Comparison of ENCODE assay signal across 7 mouse cellular contexts in genomic region chr5:143254487-143255130, GRCm38 (mm10). TPM values are rescaled to one million over a fixed set of nuclear protein-coding genes. Genes with fewer than 3 reads are reported as not detected.
DNase-seq lines count a peak whose midpoint lies in the region; ATAC-seq and TF ChIP-seq lines count a peak whose summit lies in the region.

No protein-coding gene starts in this region.

- intact Hi-C loops in left cerebral cortex, adult 2 months (cut with DNase I): loop anchor here (5.0 kb wide), 1 partner anchor 43 kb away; no protein-coding TSS in a partner anchor

- 9% methylated on average over 66 of the region's 66 CpGs for WGBS in hindbrain, embryonic 13.5 days
- WGBS in neural tube, embryonic 15.5 days: 21% methylated on average over 66 of the region's 66 CpGs

- no peak for TF ChIP-seq CTCF in left cerebral cortex, adult 2 months (IDR thresholded peaks at IDR 0.05)

- DNase-seq in cerebellum, postnatal 25 days: peak; percentile 70 to 75
- DNase-seq in left cerebral cortex, adult 2 months (ENCODE audit: extremely low spot score in 1 of 2, low spot score in 2 of 2): no peak
- no peak for DNase-seq in urinary bladder, postnatal 36 days (ENCODE audit: low spot score in 2 of 2)

- ATAC-seq in megakaryocyte, adult 5-6 weeks (ENCODE audit: poor library complexity, severe bottlenecking): no peak
- no peak; the same call in 1 of the 2 replicates for ATAC-seq in hindbrain, embryonic 13.5 days (ENCODE audit: low FRiP score)
- no peak for ATAC-seq in neural tube, embryonic 15.5 days (ENCODE audit: low FRiP score)

- H3K4me3 ChIP-seq in megakaryocyte, embryonic 14.5 days (replicated peaks): peak overlapping the region; percentile 28
- H3K4me3 ChIP-seq in hindbrain, embryonic 13.5 days: peak overlapping the region; percentile 32; the same call in 1 of the 2 replicates
- peak overlapping the region; percentile 25; the same call in 1 of the 2 replicates for H3K4me3 ChIP-seq in neural tube, embryonic 15.5 days (replicated peaks)
- no peak overlapping the region; the same call in 1 of the 2 replicates for H3K4me3 ChIP-seq in left cerebral cortex, adult 2 months

- peaks cover 28% of the 10 kb centered on the region for H3K9me3 ChIP-seq in megakaryocyte, embryonic 14.5 days
- H3K9me3 ChIP-seq in hindbrain, embryonic 13.5 days: no peaks in the 10 kb centered on the region
- no peaks in the 10 kb centered on the region for H3K9me3 ChIP-seq in neural tube, embryonic 15.5 days (replicated peaks)

- peaks cover 27% of the 10 kb centered on the region for H3K4me1 ChIP-seq in megakaryocyte, embryonic 14.5 days
- H3K4me1 ChIP-seq in hindbrain, embryonic 13.5 days (replicated peaks): peaks cover 25% of the 10 kb centered on the region
- H3K4me1 ChIP-seq in neural tube, embryonic 15.5 days: peaks cover 19% of the 10 kb centered on the region

- H3K27me3 ChIP-seq in megakaryocyte, embryonic 14.5 days (replicated peaks): peaks cover 87% of the 10 kb centered on the region
- H3K27me3 ChIP-seq in hindbrain, embryonic 13.5 days: peaks cover 82% of the 10 kb centered on the region
- peaks cover 77% of the 10 kb centered on the region for H3K27me3 ChIP-seq in neural tube, embryonic 15.5 days (replicated peaks)

- no peak overlapping the region for H3K27ac ChIP-seq in hindbrain, embryonic 13.5 days
- H3K27ac ChIP-seq in neural tube, embryonic 15.5 days (replicated peaks): no peak overlapping the region
- H3K27ac ChIP-seq in left cerebral cortex, adult 2 months: no peak overlapping the region

- peaks cover 12% of the 10 kb centered on the region for H3K36me3 ChIP-seq in megakaryocyte, embryonic 14.5 days (replicated peaks; ENCODE audit: low read length)
- H3K36me3 ChIP-seq in hindbrain, embryonic 13.5 days: peaks cover 93% of the 10 kb centered on the region
- H3K36me3 ChIP-seq in neural tube, embryonic 15.5 days: peaks cover 72% of the 10 kb centered on the region

- H3K9ac ChIP-seq in hindbrain, embryonic 13.5 days: peak overlapping the region; percentile 60
- H3K9ac ChIP-seq in neural tube, embryonic 15.5 days (replicated peaks): no peak overlapping the region

- H3K4me2 ChIP-seq in hindbrain, embryonic 13.5 days: peak overlapping the region; percentile 53; the same call in 1 of the 2 replicates
- H3K4me2 ChIP-seq in neural tube, embryonic 15.5 days: peak overlapping the region; percentile 55; the same call in 1 of the 2 replicates

RNA-seq across cellular contexts. Expression of gene Zfp316, which starts 15.2 kb away (rescaled TPM):
- 1.1 and 1.7 TPM in 2 replicates for polyA plus RNA-seq in megakaryocyte, embryonic 14.5 days (2012; ENCODE audit: insufficient read depth, low replicate concordance)
- total RNA-seq in megakaryocyte, adult 5-6 weeks (2015): 0.32 and 0.47 TPM in 2 replicates
- 1.2 and 1.4 TPM in 2 replicates for total RNA-seq in megakaryocyte, adult 5-6 weeks (2017)
- 9.0 and 9.4 TPM in 2 replicates for polyA plus RNA-seq in hindbrain, embryonic 13.5 days (2015; fragmentation: Nextera tagmentation; extraction: Ambion mirVana)
- 8.0 and 9.7 TPM in 2 replicates for polyA plus RNA-seq in neural tube, embryonic 15.5 days (2015; fragmentation: Nextera tagmentation; extraction: Ambion mirVana)
- total RNA-seq in left cerebral cortex, adult 2 months (2021): 10 to 100 TPM; 20.0 to 23.4 TPM

RNA-seq across cellular contexts. Expression of gene Zfp12, which starts 19.6 kb away (rescaled TPM):
- polyA plus RNA-seq in megakaryocyte, embryonic 14.5 days (2012; ENCODE audit: insufficient read depth, low replicate concordance): 1.3 and 1.7 TPM in 2 replicates
- 1.5 and 3.1 TPM in 2 replicates for total RNA-seq in megakaryocyte, adult 5-6 weeks (2015)
- total RNA-seq in megakaryocyte, adult 5-6 weeks (2017): 6.4 and 6.7 TPM in 2 replicates
- 22.8 and 23.4 TPM in 2 replicates for polyA plus RNA-seq in hindbrain, embryonic 13.5 days (2015; fragmentation: Nextera tagmentation; extraction: Ambion mirVana)
- polyA plus RNA-seq in neural tube, embryonic 15.5 days (2015; fragmentation: Nextera tagmentation; extraction: Ambion mirVana): 17.3 and 19.0 TPM in 2 replicates
- 10 to 100 TPM; 31.4 to 32.9 TPM for total RNA-seq in left cerebral cortex, adult 2 months (2021)

RNA-seq across cellular contexts. Expression of gene Spdye4a, which starts 27.9 kb away (rescaled TPM):
- not detected in 2 replicates for polyA plus RNA-seq in megakaryocyte, embryonic 14.5 days (2012; ENCODE audit: insufficient read depth, low replicate concordance)
- not detected in 2 replicates for total RNA-seq in megakaryocyte, adult 5-6 weeks (2015)
- not detected in 2 replicates for total RNA-seq in megakaryocyte, adult 5-6 weeks (2017)
- polyA plus RNA-seq in hindbrain, embryonic 13.5 days (2015; fragmentation: Nextera tagmentation; extraction: Ambion mirVana): not detected in 2 replicates
- polyA plus RNA-seq in neural tube, embryonic 15.5 days (2015; fragmentation: Nextera tagmentation; extraction: Ambion mirVana): not detected in 2 replicates
- total RNA-seq in left cerebral cortex, adult 2 months (2021): not detected

RNA-seq across cellular contexts. Expression of gene Zfp853, which starts 38.8 kb away (rescaled TPM):
- 0.06 TPM in 1 of 2 replicates, not detected in the other for polyA plus RNA-seq in megakaryocyte, embryonic 14.5 days (2012; ENCODE audit: insufficient read depth, low replicate concordance)
- total RNA-seq in megakaryocyte, adult 5-6 weeks (2015): 0.09 TPM in 1 of 2 replicates, not detected in the other
- total RNA-seq in megakaryocyte, adult 5-6 weeks (2017): not detected in 2 replicates
- 0.18 TPM in 1 of 2 replicates, not detected in the other for polyA plus RNA-seq in hindbrain, embryonic 13.5 days (2015; fragmentation: Nextera tagmentation; extraction: Ambion mirVana)
- polyA plus RNA-seq in neural tube, embryonic 15.5 days (2015; fragmentation: Nextera tagmentation; extraction: Ambion mirVana): 0.23 and 0.31 TPM in 2 replicates
- total RNA-seq in left cerebral cortex, adult 2 months (2021): 1 to 10 TPM; 5.8 to 7.1 TPM

Comparison
In these comparisons a context has a peak if more than half of its experiments do, and no peak if none do; other contexts are left out.
1. DNase-seq: peak in cerebellum, postnatal 25 days (2 of 2); none in left cerebral cortex, adult 2 months (0 of 2) and urinary bladder, postnatal 36 days (0 of 2).